Mouse (Mus musculus) heart, postnatal 10 days (tissue): ENCODE measurements around the gene Vwa8. TPM values are rescaled to one million over a fixed set of nuclear protein-coding genes. Genes with fewer than 3 reads are reported as not detected.

Experiments
- DNase-seq, 2 experiments: peaks; one replicate each; pipeline ENCODE4 v3.0.0; 2021
- intact Hi-C: fragments of 180-260 bp; cut with DNase I; formaldehyde crosslinking; loops from one replicate; pipeline ENCODE4 v1.15.1; 2025
- total RNA-seq, 2 experiments: library from RNA; stranded (reverse); gene quantifications; 2 replicates each; pipeline ENCODE4 v1.2.3; 2021

Gene Vwa8
- total RNA-seq, 2 experiments from 2014 or later = 176 to 191 TPM

- DNase-seq = no peak
- intact Hi-C loops = no loop called here
Observed at GRCm38 (mm10) chr14:79243038-79243883, 394.4 kb downstream of the Vwa8 start.

GRCm38 (mm10) chr14:79244571-79244970, 395.7 kb downstream of the Vwa8 start:
- intact Hi-C loops = no loop called here
- no peak for DNase-seq

GRCm38 (mm10) chr14:79251727-79252285, 403.0 kb downstream of the Vwa8 start:
- intact Hi-C loops = no loop called here
- DNase-seq = no peak

Other genes starting within 250 kb of the Vwa8 start
- 10 to 100 TPM; 15.9 to 16.0 TPM for gene Dgkh, start 116.3 kb upstream of the Vwa8 start, total RNA-seq